Mouse (Mus musculus) embryonic facial prominence, embryonic 10.5 days (tissue): ENCODE measurements at regions not wholly inside any gene's neighbourhood (a gene's known extent, or its start where the extent isn't known, plus 50 kb on each side); places are given as distances from the start of the nearest gene placed in this dataset.
"Not testable (repeated sequence)": the region's sequence is repeated elsewhere in the genome, so short reads cannot be mapped to it uniquely, and the experiment has no call there.

ENCODE experiments used
- DNase-seq: peaks from one replicate; pipeline ENCODE4 v3.0.0-alpha.2; 2017; ENCODE audit warnings: low spot score
- H3K27ac ChIP-seq: fragments of 300-500 bp; sonication (generic); replicated peaks from 2 replicates; pipeline ENCODE4 v1.5.1; 2016; ENCODE audit warnings: mild to moderate bottlenecking
- H3K27me3 ChIP-seq: fragments of 300-500 bp; sonication (generic); replicated peaks from 2 replicates; pipeline ENCODE4 v1.6.1; 2016; ENCODE audit warnings: low read depth, mild to moderate bottlenecking; ENCODE audit not compliant: poor library complexity, severe bottlenecking
- H3K36me3 ChIP-seq: fragments of 300-500 bp; sonication (generic); replicated peaks from 2 replicates; pipeline ENCODE4 v1.6.1; 2016; ENCODE audit warnings: mild to moderate bottlenecking, moderate library complexity
- H3K4me1 ChIP-seq: fragments of 300-500 bp; sonication (generic); 2 replicates; pipeline ENCODE4 v1.6.1; 2016
- H3K4me3 ChIP-seq: fragments of 300-500 bp; sonication (generic); 2 replicates; pipeline ENCODE4 v1.5.1; 2016; ENCODE audit warnings: mild to moderate bottlenecking, moderate library complexity
- H3K9me3 ChIP-seq: fragments of 300-500 bp; sonication (generic); 2 replicates; pipeline ENCODE4 v1.6.1; 2016; ENCODE audit warnings: mild to moderate bottlenecking
- WGBS: fragments of 180-500 bp; shearing (Covaris S2); methylation state at CpG from one replicate; pipeline ENCODE4 v1.1.7; 2016; 5-methylcytosine and 5-hydroxymethylcytosine counted together

GRCm38 (mm10) chr7:59797212-59797611, 207.6 kb downstream of the Snurf start:
- WGBS = 80% methylated on average over 4 of the region's 4 CpGs
- not testable (repeated sequence) for H3K27ac ChIP-seq, H3K27me3 ChIP-seq, H3K36me3 ChIP-seq, H3K4me1 ChIP-seq, H3K4me3 ChIP-seq
- peaks cover 15% of the 10 kb centered on the region for H3K9me3 ChIP-seq
- DNase-seq = peak; percentile 5

GRCm38 (mm10) chr7:59769749-59770148, 235.1 kb downstream of the Snurf start:
- H3K27me3 ChIP-seq, H3K4me3 ChIP-seq, H3K36me3 ChIP-seq, H3K4me1 ChIP-seq, H3K27ac ChIP-seq, DNase-seq: not testable (repeated sequence)
- H3K9me3 ChIP-seq = peaks cover 17% of the 10 kb centered on the region
- 68% methylated on average over 1 of the region's 1 CpGs for WGBS

- H3K27ac ChIP-seq = not testable (repeated sequence)
- 78% methylated on average over 2 of the region's 4 CpGs for WGBS
These were observed 236.2 kb downstream of the Snurf start for GRCm38 (mm10) chr7:59768641-59769040.

GRCm38 (mm10) chr7:59767325-59767724, 237.5 kb downstream of the Snurf start:
- not testable (repeated sequence) for H3K27me3 ChIP-seq, H3K4me3 ChIP-seq, H3K36me3 ChIP-seq, H3K4me1 ChIP-seq, H3K27ac ChIP-seq, DNase-seq
- 79% methylated on average over 1 of the region's 1 CpGs for WGBS
- peaks cover 17% of the 10 kb centered on the region for H3K9me3 ChIP-seq

More at GRCm38 (mm10) chr7:59768641-59769040, 236.2 kb downstream of the Snurf start:
- not testable (repeated sequence) for H3K27me3 ChIP-seq, DNase-seq, H3K4me1 ChIP-seq, H3K36me3 ChIP-seq, H3K4me3 ChIP-seq
- peaks cover 17% of the 10 kb centered on the region for H3K9me3 ChIP-seq
